Mouse (Mus musculus) MEL (cell line): Measurements from ENCODE around the gene Gramd1a.

ENCODE experiments used
- CTCF ChIP-seq, 3 experiments: IDR thresholded peaks in 2 of 3; conservative IDR thresholded peaks in 1 of 3; 2 replicates each; pipeline ENCODE4 v1.5.1; 2011 to 2012; ENCODE audit warnings: low read length in 3 of 3, low read depth in 2 of 3, mild to moderate bottlenecking in 2 of 3, improper control_type of control experiment in 1 of 3, inconsistent platforms in 1 of 3, mixed read lengths in 1 of 3, moderate library complexity in 1 of 3; ENCODE audit not compliant: control insufficient read depth in 1 of 3, insufficient read depth in 1 of 3, poor library complexity in 1 of 3, severe bottlenecking in 1 of 3
- E2F4 ChIP-seq: IDR thresholded peaks from 2 replicates; pipeline ENCODE4 v1.6.1; 2011; ENCODE audit warnings: low read depth, low read length, improper control_type of control experiment, borderline replicate concordance
- EP300 ChIP-seq, 2 experiments: IDR thresholded peaks; 2 replicates each; pipeline ENCODE4 v1.6.1; 2011; ENCODE audit warnings: improper control_type of control experiment in 2 of 2, low read length in 2 of 2, low read depth in 1 of 2, mild to moderate bottlenecking in 1 of 2
- GATA1 ChIP-seq: IDR thresholded peaks from 2 replicates; pipeline ENCODE4 v1.6.1; 2011; ENCODE audit warnings: low read depth, low read length, improper control_type of control experiment
- MAX ChIP-seq: IDR thresholded peaks from 2 replicates; pipeline ENCODE4 v1.6.1; 2011; ENCODE audit warnings: low read length, improper control_type of control experiment
- TAL1 ChIP-seq: IDR thresholded peaks from 2 replicates; pipeline ENCODE4 v1.6.1; 2012; ENCODE audit warnings: mild to moderate bottlenecking, inconsistent platforms, low read length, moderate library complexity, mixed read lengths
- UBTF ChIP-seq: IDR thresholded peaks from 2 replicates; pipeline ENCODE4 v1.6.1; 2012; ENCODE audit warnings: low read depth, mild to moderate bottlenecking, inconsistent platforms, low read length, improper control_type of control experiment, moderate library complexity, borderline replicate concordance; ENCODE audit not compliant: insufficient read depth
- USF2 ChIP-seq, 2 experiments: IDR thresholded peaks; 2 replicates each; pipeline ENCODE4 v1.6.1; 2011 to 2012; ENCODE audit warnings: improper control_type of control experiment in 2 of 2, low read length in 2 of 2, borderline replicate concordance in 1 of 2, inconsistent platforms in 1 of 2, low read depth in 1 of 2, mild to moderate bottlenecking in 1 of 2; ENCODE audit not compliant: insufficient read depth in 1 of 2

DNA sequence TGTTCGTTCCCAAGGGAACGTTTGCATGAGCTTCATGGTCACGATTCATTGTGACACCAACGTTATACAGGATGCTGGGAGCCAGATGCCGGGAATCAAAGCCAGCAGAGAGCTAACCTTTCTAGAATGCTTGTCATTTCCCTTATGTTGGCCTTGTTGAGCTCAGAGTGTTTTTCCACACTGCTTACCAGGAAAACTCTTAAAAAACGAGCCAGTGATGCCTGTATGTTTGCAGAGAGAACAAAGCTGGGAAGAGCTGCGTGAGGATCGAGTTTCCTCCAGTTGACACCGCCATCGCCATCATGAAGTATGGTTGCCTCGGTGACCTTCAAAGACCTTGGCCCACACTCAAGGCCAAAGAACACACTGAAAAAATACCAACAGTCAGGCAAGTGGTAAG is 6.6 kb upstream of the Gramd1a start:
- TF ChIP-seq GATA1 (no peak), TAL1 (no peak), MAX (no peak), E2F4 (no peak), CTCF (IDR thresholded peaks at IDR 0.05 in 2 of 3, conservative IDR thresholded peaks at IDR 0.05 in 1 of 3; ENCODE audit: control insufficient read depth in 1 of 3, insufficient read depth in 1 of 3, low read depth in 2 of 3, low read length in 3 of 3, poor library complexity in 1 of 3, severe bottlenecking in 1 of 3) (no peak), USF2 (IDR thresholded peaks at IDR 0.05; ENCODE audit: borderline replicate concordance in 1 of 2, insufficient read depth in 1 of 2, low read depth in 1 of 2, low read length in 2 of 2) (no peak), EP300 (IDR thresholded peaks at IDR 0.05; ENCODE audit: low read depth in 1 of 2, low read length in 2 of 2) (no peak), UBTF (no peak)
